Mouse (Mus musculus): Measurements from ENCODE around the gene Ascl2. TPM values are rescaled to one million over a fixed set of nuclear protein-coding genes. Genes with fewer than 3 reads are reported as not detected.

The Ascl2 gene
- polyA plus RNA-seq, 1 experiment, result 0.04 TPM

DNA sequence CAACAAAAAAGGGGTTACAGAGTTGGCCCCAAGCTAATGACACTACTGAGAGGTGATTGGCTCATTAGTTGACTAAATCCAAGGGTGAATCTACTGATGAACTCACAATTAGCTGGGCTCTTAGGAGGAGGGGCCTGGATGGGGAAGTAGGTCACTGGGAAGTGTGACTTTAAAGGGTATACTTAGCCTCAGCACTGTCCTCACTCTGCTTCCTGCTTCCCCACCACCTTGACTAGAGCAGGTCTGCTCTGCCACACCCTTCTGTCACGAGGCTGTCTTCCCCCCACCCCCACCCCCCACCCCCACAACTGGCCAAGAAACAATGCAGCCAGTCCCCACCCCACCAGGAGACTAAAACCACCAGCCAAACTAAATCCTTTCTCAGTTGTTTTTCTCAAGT lies 19.5 kb downstream of the Ascl2 start:
- TF ChIP-seq MAX (IDR thresholded peaks at IDR 0.05) (no peak), MYOG (IDR thresholded peaks at IDR 0.05; ENCODE audit: control insufficient read depth, extremely low read depth, insufficient read length) (no peak), FOSL1 (IDR thresholded peaks at IDR 0.05; ENCODE audit: insufficient read depth, low read length, poor library complexity, severe bottlenecking) (no peak), CEBPB (IDR thresholded peaks at IDR 0.05; ENCODE audit: low read depth) (no peak), USF1 (IDR thresholded peaks at IDR 0.05; ENCODE audit: low read depth) (no peak), CTCF (IDR thresholded peaks at IDR 0.05; ENCODE audit: control insufficient read depth, insufficient read depth, insufficient read length) (no peak), MYOD1 (IDR thresholded peaks at IDR 0.05; ENCODE audit: control insufficient read depth, insufficient read length, low read depth) (no peak)
- Histone ChIP-seq H3ac (ENCODE audit: control insufficient read depth, insufficient read length, low read depth) (no peak overlapping the region), H3K27me3 (ENCODE audit: control insufficient read depth, insufficient read depth, insufficient read length) (no peaks in the 10 kb centered on the region), H3K79me2 (ENCODE audit: control insufficient read depth, insufficient read depth) (no peaks in the 10 kb centered on the region), H3K79me3 (ENCODE audit: low read depth) (no peaks in the 10 kb centered on the region), H3K4me3 (ENCODE audit: insufficient read depth, poor library complexity, severe bottlenecking) (no peak overlapping the region), H3K36me3 (ENCODE audit: control insufficient read depth, insufficient read depth) (no peaks in the 10 kb centered on the region)

DNA sequence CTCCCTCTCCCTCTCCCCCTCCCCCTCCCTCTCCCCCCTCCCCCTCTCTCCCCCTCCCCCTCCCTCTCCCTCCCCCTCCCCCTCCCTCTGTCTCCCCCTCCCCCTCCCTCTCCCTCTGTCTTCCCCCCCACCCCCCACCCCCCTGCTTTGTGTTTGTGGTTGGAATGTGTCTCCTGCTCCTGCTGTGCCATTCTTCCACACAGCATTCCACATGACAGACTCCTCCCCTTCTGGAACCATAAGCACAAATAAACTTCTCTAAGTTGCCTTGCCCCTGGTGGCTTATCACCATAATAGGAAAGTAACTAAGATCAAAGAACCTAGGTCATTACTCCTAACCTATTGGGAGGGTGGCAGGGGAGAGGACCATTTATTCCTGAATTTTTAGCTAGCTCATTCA lies 31.4 kb downstream of the Ascl2 start:
- no peak for TF ChIP-seq USF1 (IDR thresholded peaks at IDR 0.05; ENCODE audit: low read depth)
- no peaks in the 10 kb centered on the region for H3K79me3 ChIP-seq (ENCODE audit: low read depth)
- H3K4me3 ChIP-seq (ENCODE audit: insufficient read depth, poor library complexity, severe bottlenecking), result no peak overlapping the region
- no peaks in the 10 kb centered on the region for H3K79me2 ChIP-seq (ENCODE audit: control insufficient read depth, insufficient read depth)
- no peaks in the 10 kb centered on the region for H3K27me3 ChIP-seq (ENCODE audit: control insufficient read depth, insufficient read depth, insufficient read length)
- no peaks in the 10 kb centered on the region for H3K36me3 ChIP-seq (ENCODE audit: control insufficient read depth, insufficient read depth)
- no peak overlapping the region for H3ac ChIP-seq (ENCODE audit: control insufficient read depth, insufficient read length, low read depth)

DNA sequence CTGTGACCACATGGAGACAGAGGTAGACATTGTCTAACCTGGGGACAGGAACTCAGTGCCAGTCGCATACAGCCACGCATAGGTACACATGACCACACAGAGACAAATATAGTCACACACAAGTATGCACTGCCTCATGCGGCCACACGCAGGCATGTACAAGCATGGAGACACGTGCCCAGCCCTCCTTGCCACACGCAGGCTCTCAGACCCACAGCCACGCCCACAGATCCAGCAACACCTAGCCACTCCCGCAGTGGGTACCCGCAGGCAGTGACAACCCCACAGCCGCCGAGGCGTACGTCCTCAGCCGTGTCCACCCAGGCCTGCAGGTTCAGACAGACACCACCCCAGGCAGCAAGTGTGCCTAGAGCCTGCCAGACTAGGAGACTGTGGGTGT lies 33.4 kb downstream of the Ascl2 start:
- H3K79me2 ChIP-seq (ENCODE audit: control insufficient read depth, insufficient read depth), result no peaks in the 10 kb centered on the region
- no peak overlapping the region for H3ac ChIP-seq (ENCODE audit: control insufficient read depth, insufficient read length, low read depth)
- H3K79me3 ChIP-seq (ENCODE audit: low read depth), result no peaks in the 10 kb centered on the region
- no peaks in the 10 kb centered on the region for H3K36me3 ChIP-seq (ENCODE audit: control insufficient read depth, insufficient read depth)
- H3K4me3 ChIP-seq (ENCODE audit: insufficient read depth, poor library complexity, severe bottlenecking), result no peak overlapping the region
- no peaks in the 10 kb centered on the region for H3K27me3 ChIP-seq (ENCODE audit: control insufficient read depth, insufficient read depth, insufficient read length)
- TF ChIP-seq USF1 (IDR thresholded peaks at IDR 0.05; ENCODE audit: low read depth) (no peak), MAX (IDR thresholded peaks at IDR 0.05) (no peak), MYOG (IDR thresholded peaks at IDR 0.05; ENCODE audit: control insufficient read depth, extremely low read depth, insufficient read length) (no peak), MYOD1 (IDR thresholded peaks at IDR 0.05; ENCODE audit: control insufficient read depth, insufficient read length, low read depth) (no peak)

DNA sequence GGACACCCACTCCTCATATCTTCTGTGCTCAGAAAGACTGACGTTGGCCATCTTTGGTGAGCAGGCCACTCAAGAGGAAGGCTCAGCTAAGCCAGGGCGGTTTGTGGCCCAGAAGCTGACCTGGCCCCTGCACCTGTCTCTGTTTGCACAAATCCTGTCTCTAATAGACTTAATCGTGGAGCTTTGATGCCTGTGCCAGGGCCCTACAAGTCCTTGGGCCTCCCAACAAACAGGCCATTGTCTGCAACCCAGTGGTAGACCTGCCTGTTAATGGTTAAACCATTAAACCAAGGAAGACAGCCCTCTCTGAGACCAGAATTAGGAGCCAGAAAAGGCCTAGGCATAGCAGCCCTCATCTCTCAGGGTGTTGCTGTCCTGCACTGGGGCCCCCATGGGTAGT lies 36.6 kb downstream of the Ascl2 start:
- H3K27me3 ChIP-seq (ENCODE audit: control insufficient read depth, insufficient read depth, insufficient read length), result peaks cover 9% of the 10 kb centered on the region

DNA sequence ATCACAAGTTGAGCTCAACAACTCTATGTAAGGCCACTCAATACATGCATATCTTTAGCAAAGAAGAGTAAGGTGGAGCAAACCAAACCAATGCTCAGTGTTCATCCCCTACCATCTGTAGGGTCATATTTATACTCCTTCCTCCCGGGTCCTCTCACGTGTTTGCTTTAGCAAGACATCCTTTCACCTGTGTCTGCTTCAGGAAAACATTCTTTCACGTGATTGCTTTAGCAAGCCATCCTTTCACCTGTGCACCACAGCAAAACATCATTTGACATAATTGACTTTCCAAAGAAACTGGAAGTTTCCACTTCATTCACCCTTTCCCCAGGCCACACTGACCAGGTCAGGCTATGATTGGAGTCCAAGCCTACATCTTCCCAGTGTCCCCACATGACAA lies 38.0 kb downstream of the Ascl2 start, which contains the start of gene Th:
Gene Th (minus strand): TSS at position 101 of the 400 bp plus-strand sequence.
- Histone ChIP-seq H3K4me3 (ENCODE audit: insufficient read depth, poor library complexity, severe bottlenecking) (no peak within 1 kb of the TSS), H3K79me2 (ENCODE audit: control insufficient read depth, insufficient read depth) (no peaks in the 10 kb centered on the region), H3K79me3 (ENCODE audit: low read depth) (no peaks in the 10 kb centered on the region), H3K36me3 (ENCODE audit: control insufficient read depth, insufficient read depth) (no peaks in the 10 kb centered on the region), H3K27me3 (ENCODE audit: control insufficient read depth, insufficient read depth, insufficient read length) (peaks cover 9% of the 10 kb centered on the region), H3ac (ENCODE audit: control insufficient read depth, insufficient read length, low read depth) (no peak within 1 kb of the TSS)
- TF ChIP-seq USF1 (IDR thresholded peaks at IDR 0.05; ENCODE audit: low read depth), result no peak
- no peak for TF ChIP-seq MAX (IDR thresholded peaks at IDR 0.05)
- TF ChIP-seq CEBPB (IDR thresholded peaks at IDR 0.05; ENCODE audit: low read depth), result no peak
- TF ChIP-seq MYOG (IDR thresholded peaks at IDR 0.05; ENCODE audit: control insufficient read depth, extremely low read depth, insufficient read length), result no peak
- TF ChIP-seq FOSL1 (IDR thresholded peaks at IDR 0.05; ENCODE audit: insufficient read depth, low read length, poor library complexity, severe bottlenecking), result no peak
- no peak for TF ChIP-seq CTCF (IDR thresholded peaks at IDR 0.05; ENCODE audit: control insufficient read depth, insufficient read depth, insufficient read length)
- TF ChIP-seq MYOD1 (IDR thresholded peaks at IDR 0.05; ENCODE audit: control insufficient read depth, insufficient read length, low read depth), result no peak

More for the DNA sequence above, 36.6 kb downstream of the Ascl2 start:
- no peaks in the 10 kb centered on the region for H3K79me3 ChIP-seq (ENCODE audit: low read depth)
- no peak overlapping the region for H3ac ChIP-seq (ENCODE audit: control insufficient read depth, insufficient read length, low read depth)
- TF ChIP-seq FOSL1 (IDR thresholded peaks at IDR 0.05; ENCODE audit: insufficient read depth, low read length, poor library complexity, severe bottlenecking), result no peak
- H3K36me3 ChIP-seq (ENCODE audit: control insufficient read depth, insufficient read depth), result no peaks in the 10 kb centered on the region
- H3K79me2 ChIP-seq (ENCODE audit: control insufficient read depth, insufficient read depth), result no peaks in the 10 kb centered on the region
- no peak overlapping the region for H3K4me3 ChIP-seq (ENCODE audit: insufficient read depth, poor library complexity, severe bottlenecking)

DNA sequence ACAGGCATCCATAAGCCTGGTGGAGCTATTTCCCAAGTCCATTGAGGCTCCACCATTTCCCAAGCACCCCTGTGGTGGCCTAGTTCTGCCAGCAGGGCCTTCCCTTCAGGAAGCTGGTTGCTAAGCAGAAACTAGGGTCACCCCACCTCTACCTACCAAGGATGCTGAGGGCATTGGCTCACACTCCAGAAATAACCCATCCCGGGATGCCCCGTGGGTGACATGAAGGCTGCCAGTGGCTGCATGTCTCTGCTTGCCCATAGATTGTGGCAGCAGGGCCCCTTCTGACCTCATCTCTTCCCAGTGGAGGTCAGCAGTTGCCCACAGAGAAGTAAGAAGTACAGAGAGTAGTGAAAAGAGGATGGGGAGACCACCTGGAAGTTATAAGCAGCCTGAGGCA lies 39.5 kb downstream of the Ascl2 start:
- H3K79me3 ChIP-seq (ENCODE audit: low read depth), result no peaks in the 10 kb centered on the region
- H3K4me3 ChIP-seq (ENCODE audit: insufficient read depth, poor library complexity, severe bottlenecking), result no peak overlapping the region
- peaks cover 9% of the 10 kb centered on the region for H3K27me3 ChIP-seq (ENCODE audit: control insufficient read depth, insufficient read depth, insufficient read length)
- TF ChIP-seq CTCF (IDR thresholded peaks at IDR 0.05; ENCODE audit: control insufficient read depth, insufficient read depth, insufficient read length), result no peak
- TF ChIP-seq CEBPB (IDR thresholded peaks at IDR 0.05; ENCODE audit: low read depth), result no peak
- no peak for TF ChIP-seq MYOG (IDR thresholded peaks at IDR 0.05; ENCODE audit: control insufficient read depth, extremely low read depth, insufficient read length)
- TF ChIP-seq USF1 (IDR thresholded peaks at IDR 0.05; ENCODE audit: low read depth), result no peak
- TF ChIP-seq MAX (IDR thresholded peaks at IDR 0.05), result no peak
- TF ChIP-seq FOSL1 (IDR thresholded peaks at IDR 0.05; ENCODE audit: insufficient read depth, low read length, poor library complexity, severe bottlenecking), result no peak
- TF ChIP-seq MYOD1 (IDR thresholded peaks at IDR 0.05; ENCODE audit: control insufficient read depth, insufficient read length, low read depth), result no peak
- H3K36me3 ChIP-seq (ENCODE audit: control insufficient read depth, insufficient read depth), result no peaks in the 10 kb centered on the region
- H3ac ChIP-seq (ENCODE audit: control insufficient read depth, insufficient read length, low read depth), result no peak overlapping the region
- no peaks in the 10 kb centered on the region for H3K79me2 ChIP-seq (ENCODE audit: control insufficient read depth, insufficient read depth)

All from C2C12 (cell line).